Mouse (Mus musculus) splenic B cell, adult 2 months (primary cell): Measurements from ENCODE around the gene Mid1ip1.

Experiments used
- DNase-seq: peaks from one replicate; pipeline ENCODE4 v3.0.0-alpha.2; 2011; ENCODE audit warnings: low read depth, low spot score
- H3K27me3 ChIP-seq: 2 replicates; pipeline ENCODE4 v1.6.1; 2012; ENCODE audit warnings: mild to moderate bottlenecking, low read length, moderate library complexity, mixed read lengths; ENCODE audit not compliant: control insufficient read depth, poor library complexity, insufficient read depth, severe bottlenecking
- H3K36me3 ChIP-seq: 2 replicates; pipeline ENCODE4 v1.6.1; 2012; ENCODE audit warnings: mild to moderate bottlenecking, low read length, moderate library complexity, mixed read lengths; ENCODE audit not compliant: control insufficient read depth, poor library complexity, insufficient read depth, severe bottlenecking

The Mid1ip1 gene

DNA sequence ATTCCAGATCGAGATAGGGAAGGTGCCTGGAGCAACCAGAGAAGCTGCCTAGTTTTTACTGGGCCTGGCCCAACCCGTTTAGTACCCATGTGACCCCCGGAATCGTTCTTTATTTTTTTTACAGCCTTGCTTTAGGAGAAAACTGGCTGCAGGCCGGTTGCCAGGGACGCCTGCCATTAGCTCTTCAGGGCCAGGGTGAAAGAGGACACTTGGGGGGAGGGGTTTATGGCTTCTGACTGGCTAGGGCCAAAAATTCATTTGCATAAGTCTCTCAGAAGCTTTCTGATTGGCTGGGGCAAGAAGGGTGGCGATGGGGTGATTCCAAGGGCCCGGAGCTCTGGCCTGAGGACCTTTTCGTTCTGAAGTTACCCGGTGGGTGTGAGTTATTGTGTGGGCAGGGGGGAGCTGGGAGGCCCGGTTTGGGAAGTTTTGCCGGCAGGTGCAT is at the start of gene Mid1ip1:
TSS of gene Mid1ip1 (plus strand) at position 318 of the 445 bp plus-strand sequence.
- Histone ChIP-seq H3K36me3 (no peaks in the 10 kb centered on the region), H3K27me3 (no peaks in the 10 kb centered on the region)
- peak; percentile 69 for DNase-seq

DNA sequence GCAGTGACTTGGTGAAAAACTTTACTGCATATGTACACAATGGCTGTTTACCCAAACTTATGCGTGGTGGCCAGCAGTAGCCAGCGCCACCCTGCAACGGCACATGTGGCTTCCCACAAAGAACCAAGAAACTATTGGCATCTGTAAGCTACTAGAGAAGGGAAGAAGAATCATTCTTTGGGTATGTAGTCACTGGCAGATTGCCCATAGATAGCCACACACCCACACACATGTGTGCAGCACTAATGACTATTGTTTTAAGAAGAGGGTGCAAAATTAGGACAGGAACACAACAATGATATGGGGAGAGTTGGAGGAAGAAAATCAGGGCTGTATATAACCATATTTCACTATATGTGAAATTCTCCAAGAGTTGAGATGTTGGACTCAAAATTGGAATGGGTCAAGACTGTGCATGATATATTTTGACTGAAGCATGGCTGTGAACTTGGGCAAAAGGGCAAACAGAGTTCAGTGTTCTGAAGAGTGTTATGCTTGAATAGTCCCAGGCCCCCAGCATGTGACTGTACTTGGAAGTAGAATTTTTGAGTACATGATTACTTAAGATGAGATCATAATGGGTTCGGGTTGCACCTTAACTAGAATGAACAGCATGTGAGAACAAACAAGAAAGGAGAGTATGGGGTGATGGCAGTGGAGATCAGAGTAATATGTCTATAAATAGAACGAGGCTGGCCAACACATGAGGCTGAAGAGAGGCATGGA is 20.2 kb upstream of the Mid1ip1 start:
- Histone ChIP-seq H3K36me3 (no peaks in the 10 kb centered on the region), H3K27me3 (no peaks in the 10 kb centered on the region)
- DNase-seq = no peak

DNA sequence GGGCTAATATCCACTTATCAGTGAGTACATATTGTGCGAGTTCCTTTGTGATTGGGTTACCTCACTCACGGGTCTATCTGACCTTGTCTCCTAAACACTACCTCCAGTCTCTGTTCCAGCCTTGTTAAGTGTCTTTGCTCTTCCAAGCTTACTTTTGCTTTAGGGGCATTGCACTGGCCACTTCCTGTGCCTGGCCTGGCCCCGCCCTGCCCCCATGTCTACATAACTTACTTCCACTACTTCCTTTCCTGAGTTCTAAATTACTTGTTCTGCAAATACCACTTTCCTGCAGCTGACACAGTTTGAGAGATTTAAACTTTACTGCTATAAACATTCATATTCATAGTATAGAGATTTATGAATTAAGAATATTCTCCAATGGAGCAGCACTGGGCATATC is 8.1 kb upstream of the Mid1ip1 start:
- Histone ChIP-seq H3K36me3 (no peaks in the 10 kb centered on the region), H3K27me3 (no peaks in the 10 kb centered on the region)
- DNase-seq = no peak

DNA sequence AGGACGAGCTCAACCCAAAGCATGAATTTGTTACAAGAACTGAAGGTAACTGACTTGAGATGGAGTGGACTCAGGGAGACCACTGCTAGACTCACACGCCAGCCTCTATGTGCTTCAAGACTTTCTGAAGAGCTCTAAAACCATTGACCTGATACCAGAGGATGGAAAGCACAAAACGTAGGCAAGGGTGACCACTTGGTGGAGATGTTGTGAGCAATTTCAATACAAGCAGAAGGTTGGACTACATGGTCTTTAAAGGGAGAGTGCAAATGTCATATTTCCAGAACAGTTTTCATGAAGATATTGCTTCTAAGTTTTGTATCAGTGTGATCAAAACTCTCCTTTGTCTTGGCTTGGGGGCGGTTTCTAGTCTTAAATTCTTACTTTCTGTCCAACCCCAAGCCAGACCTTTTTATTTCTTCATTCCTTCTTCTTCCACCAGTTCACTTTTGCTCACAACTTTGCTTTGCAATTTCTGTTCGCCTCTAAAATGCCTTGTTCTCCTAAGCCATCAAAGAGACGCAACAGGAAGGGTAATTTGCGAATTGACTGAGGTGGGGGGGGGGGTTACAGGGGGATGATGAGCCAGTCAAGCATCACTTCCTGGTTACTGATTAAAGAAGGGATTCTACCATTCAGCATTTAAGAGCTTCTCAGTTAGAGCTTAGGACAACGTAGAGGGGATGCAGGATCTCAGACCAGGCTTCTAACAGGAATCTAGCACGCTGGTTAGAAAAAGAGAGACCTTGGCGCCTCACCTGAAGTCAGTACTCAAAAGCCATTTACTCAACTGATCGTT is 775 bp upstream of the Mid1ip1 start:
- DNase-seq = peak; percentile 35

DNA sequence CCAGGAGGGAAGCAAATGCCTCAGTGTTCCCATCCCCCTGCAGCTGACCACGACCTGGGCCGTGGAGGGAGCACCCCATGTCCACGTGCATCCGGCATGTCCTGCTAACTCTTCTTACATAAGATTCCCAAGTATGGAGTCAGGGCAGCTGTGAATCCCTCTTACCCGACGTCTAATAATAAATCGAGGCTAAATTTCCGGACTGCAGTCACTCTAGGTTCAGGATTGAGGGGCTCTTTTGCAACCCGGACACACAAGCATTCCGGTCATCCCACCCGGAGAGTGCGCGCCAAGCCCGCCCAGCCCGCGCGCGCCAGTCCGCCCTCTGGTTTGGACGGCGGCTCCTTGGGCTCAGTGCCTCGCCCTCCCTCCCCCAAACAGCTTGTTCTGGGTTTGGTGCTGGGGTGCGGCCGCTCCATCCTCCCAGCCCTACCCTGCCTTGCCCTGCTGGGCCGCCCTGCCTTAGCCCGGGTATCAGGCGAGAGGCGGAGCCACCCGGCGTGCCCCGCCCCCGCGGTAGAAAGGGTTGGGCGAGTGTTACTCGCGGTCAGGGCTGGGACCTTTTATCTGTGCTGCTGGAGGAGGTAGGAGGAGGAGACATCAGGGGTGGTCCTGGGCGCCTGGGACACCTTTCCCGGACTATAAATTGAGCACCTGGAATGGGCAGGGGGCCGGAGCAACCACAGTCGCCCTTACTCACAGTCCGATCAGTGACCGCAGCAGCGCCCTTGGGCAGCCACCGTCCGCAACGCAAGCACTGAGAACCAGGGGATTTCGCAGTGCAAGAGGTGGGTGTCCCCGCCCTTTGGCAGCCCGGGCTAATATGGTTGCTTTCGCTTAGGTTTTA is 2.3 kb downstream of the Mid1ip1 start:
- DNase-seq = peak; percentile 80
- Histone ChIP-seq H3K36me3 (no peaks in the 10 kb centered on the region), H3K27me3 (no peaks in the 10 kb centered on the region)

More for the DNA sequence above, 775 bp upstream of the Mid1ip1 start:
- H3K36me3 ChIP-seq = no peaks in the 10 kb centered on the region
- no peaks in the 10 kb centered on the region for H3K27me3 ChIP-seq

DNA sequence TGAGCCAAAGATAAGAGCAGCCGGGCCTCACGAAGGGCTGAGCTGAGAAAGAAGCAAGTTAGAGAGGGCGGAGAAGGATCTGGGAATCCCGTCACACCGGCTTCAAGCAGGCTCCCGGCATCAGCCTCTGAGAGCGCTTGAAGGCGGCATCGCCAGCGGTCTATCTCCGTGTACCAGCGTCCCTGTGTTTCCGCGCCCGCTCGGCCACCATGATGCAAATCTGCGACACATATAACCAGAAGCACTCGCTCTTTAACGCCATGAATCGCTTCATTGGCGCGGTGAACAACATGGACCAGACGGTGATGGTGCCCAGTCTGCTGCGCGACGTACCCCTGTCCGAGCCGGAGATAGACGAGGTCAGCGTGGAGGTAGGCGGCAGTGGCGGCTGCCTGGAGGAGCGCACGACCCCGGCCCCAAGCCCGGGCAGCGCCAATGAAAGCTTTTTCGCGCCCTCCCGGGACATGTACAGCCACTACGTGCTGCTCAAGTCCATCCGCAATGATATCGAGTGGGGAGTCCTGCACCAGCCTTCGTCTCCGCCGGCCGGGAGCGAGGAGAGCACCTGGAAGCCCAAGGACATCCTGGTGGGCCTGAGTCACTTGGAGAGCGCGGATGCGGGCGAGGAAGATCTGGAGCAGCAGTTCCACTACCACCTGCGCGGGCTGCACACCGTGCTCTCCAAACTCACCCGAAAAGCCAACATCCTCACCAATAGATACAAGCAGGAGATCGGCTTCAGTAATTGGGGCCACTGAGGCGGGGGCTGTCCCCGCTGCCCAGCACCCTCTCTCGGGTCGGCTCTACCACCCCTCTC is 3.4 kb downstream of the Mid1ip1 start:
- peak; percentile 44 for DNase-seq
- no peaks in the 10 kb centered on the region for H3K27me3 ChIP-seq
- H3K36me3 ChIP-seq = no peaks in the 10 kb centered on the region

DNA sequence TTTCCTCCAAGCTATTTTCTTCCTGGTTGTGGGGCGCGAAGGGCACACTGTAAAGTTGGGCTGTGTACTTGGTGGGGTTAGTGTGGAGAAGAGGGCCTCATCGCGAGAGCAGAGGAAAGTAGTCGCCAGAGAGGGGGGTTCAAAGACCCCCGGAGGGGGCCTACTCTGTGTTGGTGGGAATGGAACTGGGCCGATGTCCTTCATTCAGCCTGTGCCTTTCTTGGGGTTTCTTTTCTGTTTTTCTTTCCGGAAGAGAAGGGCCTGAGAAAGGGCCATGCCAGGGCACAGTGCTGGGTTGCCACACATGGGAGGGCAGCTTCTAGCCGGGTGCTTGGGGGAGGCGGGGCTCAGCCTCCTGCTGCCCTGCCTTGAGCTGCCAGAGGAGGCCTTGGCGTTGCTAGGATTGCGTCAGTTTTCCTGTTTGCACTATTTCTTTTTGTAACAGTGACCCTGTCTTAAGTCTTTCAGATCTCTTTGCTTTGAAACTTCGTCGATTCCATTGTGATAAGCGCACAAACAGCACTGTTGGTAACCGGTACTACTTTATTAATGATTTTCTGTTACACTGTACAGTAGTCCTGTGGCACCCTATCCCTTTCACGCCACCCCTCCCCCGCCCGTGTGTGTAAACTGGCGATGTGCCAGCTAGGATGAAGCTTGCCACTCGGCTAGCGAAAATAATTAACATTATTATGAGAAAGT is 4.2 kb downstream of the Mid1ip1 start:
- peak; percentile 69 for DNase-seq
- no peaks in the 10 kb centered on the region for H3K27me3 ChIP-seq
- no peaks in the 10 kb centered on the region for H3K36me3 ChIP-seq

DNA sequence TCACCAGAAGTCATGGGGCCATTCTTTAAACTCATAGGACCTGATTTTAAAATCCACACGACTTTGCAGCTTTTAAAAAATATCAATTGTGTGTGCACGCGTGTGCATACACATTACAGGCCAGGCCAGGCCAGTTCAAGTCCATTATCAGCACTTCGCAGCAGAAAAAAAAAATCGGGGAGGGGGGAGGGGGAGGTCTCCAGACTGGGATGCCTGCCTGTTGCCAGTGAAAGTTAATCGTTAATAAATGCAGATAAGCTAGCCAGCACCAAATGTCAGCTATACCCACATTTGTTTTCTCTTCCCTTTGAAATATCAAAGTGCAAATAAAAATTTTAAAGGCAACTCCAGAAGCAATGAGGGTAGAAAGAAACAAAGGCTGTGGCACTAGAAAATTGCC is 5.6 kb downstream of the Mid1ip1 start:
- Histone ChIP-seq H3K27me3 (no peaks in the 10 kb centered on the region), H3K36me3 (no peaks in the 10 kb centered on the region)
- DNase-seq = no peak

DNA sequence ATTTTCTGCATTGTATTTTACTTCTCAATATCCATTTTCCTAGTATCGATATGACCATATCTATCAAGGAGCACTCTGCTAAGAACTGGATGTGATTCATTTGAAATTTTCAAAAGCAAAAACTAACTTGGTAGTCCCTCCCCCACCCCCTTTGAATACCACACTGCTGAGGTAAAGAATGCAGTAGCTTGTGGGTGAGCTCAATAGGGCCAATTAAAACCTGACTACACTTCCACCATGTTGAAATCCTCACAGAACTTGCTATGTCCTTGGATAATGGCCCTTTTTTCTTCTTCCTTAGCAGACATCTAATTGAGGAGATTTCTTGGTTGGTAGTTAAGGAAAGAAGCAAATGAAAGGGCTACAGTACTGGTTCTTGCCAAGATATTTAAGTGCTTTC is 9.8 kb downstream of the Mid1ip1 start:
- no peaks in the 10 kb centered on the region for H3K36me3 ChIP-seq
- no peaks in the 10 kb centered on the region for H3K27me3 ChIP-seq
- no peak for DNase-seq

DNA sequence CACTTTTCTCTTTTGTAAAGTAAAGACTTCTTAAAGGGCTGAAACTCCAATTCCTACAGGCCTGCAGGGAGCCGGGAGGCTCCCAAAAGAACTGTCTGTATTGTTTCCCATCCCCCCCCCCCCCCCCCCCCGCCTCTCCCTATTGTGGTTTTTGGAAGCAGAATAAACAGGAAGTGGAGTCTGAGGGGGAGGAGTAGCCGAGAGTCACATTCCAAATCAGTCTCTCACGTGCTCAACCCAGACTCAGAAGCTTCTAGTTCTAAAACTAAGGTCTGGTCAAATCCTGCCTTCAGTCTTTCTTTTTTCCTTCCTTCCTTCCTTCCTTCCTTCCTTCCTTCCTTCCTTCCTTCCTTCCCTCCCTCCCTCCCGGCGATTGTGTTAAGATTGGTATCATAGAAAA is 14.7 kb downstream of the Mid1ip1 start:
- H3K36me3 ChIP-seq = no peaks in the 10 kb centered on the region
- DNase-seq = no peak
- H3K27me3 ChIP-seq = no peaks in the 10 kb centered on the region

DNA sequence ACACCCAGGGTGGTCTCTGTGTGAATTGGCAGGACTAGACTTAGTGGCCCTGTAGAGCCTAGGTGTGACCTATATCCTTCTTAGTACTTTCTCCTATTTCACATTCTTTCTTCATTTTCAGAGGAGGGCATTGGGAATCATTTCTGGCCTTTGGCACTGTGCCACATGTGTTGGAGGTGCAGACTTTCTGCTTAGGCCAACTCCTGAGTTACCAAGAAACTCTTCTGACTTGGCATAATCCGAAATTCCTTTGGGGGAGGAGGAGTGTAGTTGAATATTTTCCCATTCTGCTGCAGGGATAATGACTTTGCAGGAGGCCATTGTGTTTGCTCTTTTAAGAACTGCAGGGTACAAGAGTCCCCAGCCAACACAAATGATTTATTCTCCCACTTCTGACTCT is 19.6 kb downstream of the Mid1ip1 start:
- H3K36me3 ChIP-seq = no peaks in the 10 kb centered on the region
- DNase-seq = no peak
- no peaks in the 10 kb centered on the region for H3K27me3 ChIP-seq

DNA sequence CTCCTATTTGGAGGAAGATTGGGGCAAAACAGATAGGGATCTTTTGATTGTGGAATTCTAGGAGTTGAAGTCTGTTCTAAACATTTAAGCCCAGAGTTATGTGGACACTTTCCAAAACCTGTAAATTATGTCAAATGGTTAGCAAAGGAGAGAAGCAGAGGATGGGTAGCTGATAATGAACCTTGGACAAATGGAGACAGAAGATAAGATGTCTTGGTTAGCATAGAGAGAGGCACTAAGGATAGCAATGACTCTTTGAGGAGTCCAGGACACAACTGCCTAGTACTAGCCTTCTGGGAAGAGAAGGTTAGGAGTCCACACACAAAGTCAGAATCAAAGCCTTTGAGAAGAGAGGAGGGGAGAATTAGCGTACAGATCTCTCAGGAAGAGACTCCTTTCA is 20.1 kb downstream of the Mid1ip1 start:
- no peak for DNase-seq
- H3K36me3 ChIP-seq = no peaks in the 10 kb centered on the region
- H3K27me3 ChIP-seq = no peaks in the 10 kb centered on the region

DNA sequence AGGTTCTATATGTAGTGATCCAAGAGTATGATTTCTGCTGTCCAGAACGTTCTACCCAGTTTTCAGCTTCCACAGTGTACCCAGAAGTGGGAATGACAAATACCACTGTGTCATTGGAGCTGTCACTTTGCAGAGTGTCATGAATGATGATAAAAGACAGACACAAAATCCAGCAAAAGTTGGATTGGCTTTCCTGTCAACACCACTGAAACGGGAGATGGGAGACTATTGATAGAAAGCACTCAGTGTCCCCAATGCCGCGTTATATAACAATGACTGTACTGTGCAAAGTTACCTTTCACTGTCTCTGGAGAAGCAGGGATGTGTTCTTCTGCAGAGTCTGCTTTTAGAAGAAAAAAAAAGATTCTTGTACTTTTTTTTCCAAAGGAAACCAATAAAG is 44.1 kb downstream of the Mid1ip1 start:
- Histone ChIP-seq H3K36me3 (no peaks in the 10 kb centered on the region), H3K27me3 (no peaks in the 10 kb centered on the region)
- DNase-seq = no peak
